Mouse (Mus musculus): ENCODE data around the gene Dop1a.

Gene Dop1a

DNA sequence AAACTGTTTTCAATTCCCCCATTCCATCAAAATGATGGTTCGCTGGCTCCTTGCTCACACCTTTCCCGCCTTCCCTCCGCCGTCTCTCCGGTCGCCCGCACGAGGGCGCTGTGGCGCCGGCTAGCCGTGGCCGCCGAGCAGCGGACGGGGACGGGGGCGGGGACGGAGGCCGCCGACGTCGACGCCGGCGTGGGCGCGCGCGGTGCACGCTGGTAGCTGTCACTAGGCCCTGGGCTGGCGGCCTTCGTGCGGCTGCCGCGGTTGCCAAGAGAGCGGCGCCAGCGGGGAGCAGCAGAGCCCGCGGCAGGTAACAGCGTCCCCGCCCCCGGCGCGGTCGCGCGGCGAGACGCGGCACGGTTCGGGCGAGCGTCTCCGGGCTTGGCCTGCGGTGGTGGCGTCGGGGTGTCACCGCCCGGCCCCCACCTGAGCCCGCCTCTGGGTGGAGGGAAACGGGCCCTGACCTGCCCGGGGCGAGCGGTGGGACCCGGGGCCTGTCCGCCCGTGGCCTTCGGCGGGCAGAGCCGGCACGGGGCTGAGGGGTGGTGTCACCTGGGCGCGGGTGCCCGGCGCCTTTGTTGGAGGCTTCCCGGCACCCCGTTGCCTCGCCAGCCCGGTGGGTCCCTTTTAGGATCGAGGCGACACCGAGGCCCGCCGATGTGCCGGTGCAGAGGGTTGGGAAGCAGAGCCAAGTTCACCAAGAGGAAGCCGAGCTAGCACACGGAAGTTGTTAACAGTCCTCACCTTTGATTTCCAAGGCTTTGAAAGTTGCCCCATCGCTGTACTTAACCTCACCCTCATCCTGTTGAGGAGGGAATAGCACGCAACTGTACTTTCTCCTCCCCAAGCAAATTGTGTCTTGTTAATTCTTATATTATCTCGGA, at the start of gene Dop1a:
TSS of gene Dop1a (plus strand) at position 165 of the 881 bp plus-strand sequence.
- peak; percentile 76 for DNase-seq (ENCODE audit: low read depth, low spot score)

DNA sequence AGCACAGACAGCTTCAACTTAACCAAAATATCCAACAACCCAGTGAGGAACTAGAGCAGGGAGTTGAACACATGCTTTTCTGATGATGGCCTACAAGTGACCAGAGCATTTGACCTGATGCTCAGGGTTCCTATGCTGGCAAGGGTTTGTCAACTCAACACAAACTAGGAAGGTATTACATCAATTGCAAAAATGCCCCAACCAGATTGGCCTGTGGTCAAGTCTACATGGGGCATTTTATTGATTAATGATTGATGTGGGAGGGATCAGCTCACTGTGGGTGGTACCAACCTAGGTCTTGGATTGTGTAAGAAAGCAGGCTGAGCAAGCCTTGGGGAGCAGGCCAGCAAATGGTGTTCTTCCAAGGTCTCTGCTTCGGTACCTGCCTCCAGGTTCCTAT, 49.0 kb upstream of the Dop1a start:
- DNase-seq (ENCODE audit: low read depth, low spot score), result no peak

DNA sequence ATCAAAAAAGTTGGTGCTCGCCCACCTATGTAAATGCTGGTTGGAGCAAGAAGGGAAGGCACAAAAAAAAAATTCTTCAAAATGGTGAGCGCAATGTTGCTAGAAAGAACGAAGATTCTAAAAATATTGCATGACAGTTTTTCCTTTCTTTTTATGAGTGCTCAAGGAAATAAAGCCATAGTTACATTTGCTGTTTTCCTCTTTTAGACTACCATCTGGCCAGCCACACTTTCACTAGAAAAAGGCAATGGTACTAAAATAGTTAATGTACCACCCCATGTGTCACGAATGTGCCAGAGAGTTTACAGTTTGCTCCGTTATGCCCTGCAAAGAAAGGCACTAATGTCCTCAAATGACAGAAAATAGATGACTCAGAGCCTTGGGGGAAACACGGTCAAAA, 47.6 kb upstream of the Dop1a start:
- no peak for DNase-seq (ENCODE audit: low read depth, low spot score)

DNA sequence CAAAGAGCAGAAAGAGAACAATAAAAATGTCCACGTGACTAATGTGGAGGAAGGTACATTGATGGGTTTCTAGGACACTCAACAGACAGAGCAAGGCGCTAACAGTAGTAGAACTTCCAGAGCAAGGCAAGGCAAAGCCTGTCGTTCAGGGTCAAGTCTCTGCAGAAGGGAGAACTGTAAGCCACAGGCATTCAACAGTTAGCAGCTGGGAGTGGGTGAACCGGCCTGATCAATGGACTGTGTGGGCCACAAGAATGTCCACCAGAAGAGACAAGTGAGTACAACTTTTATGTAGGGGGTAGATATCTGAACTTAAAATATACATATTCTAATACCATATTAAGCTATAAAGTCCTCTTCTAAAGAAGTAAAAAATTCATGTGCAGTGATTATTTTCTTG, 43.6 kb upstream of the Dop1a start:
- no peak for DNase-seq (ENCODE audit: low read depth, low spot score)

DNA sequence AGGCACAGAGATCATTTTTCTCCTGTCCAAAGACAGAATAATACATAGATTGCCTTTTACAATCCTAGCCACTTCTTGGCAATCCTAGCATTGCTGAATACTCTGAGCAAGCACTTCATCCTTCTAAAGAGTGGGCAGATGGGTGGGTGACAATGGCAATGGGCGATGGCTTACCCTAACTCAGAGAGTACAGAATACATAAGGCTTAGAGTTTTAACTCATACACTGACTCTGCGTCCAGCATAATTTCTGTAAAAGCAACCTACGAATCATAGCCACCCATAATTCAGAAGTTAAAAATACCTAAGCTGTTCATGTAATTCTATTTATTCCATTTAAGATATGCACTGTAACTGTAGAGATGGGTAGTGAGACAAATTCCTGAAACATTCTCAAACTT, 31.4 kb upstream of the Dop1a start:
- DNase-seq (ENCODE audit: low read depth, low spot score), result no peak

DNA sequence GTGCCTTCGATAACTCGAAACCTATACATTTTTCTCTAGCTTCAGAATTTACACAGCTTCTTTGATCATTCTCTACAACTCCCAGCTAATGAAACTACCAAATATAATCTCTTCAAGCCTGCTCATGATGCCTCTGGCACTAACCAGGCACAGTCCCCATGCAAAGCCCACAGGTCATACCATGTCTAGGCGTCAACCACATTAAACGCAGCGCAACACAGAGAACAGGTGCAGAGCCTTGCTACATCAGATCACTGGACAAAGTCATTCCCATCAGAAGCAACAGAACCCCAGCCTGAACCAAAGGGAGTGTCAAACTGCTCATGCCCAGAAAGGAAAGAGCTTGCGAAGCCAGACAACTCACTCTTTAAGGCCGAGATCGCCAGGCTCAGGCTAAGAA, 30.3 kb upstream of the Dop1a start:
- DNase-seq (ENCODE audit: low read depth, low spot score), result no peak

DNA sequence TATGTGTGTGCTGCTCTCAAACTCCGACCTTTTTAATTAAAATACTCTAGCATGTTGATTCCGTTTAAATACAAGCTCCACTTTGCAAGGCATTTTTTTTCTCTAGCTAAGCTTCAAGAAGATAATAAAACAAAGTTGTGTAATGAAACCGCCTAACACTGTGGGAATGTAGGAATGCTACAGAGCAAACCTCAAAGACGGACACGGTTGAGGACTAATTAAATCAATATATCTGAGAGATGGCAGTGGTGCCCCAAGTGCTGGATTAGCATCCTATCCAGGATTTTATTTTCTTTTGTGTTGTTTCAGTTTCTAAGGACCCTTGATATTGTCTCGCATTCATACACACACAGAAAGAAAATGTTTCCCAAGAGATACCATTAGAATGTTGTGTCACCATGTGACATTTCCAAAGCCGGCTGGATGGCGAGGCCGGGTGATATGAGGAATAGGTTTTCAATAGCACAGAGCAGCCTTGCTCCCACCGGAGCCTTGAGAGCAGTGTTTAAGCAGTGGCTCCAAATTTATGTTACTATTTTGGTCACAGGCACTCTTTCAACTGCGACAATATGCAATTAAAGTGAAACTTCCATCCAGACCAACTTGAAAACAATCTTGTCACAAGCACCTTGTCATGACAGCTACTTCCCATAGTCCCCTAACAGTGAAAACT, 28.5 kb upstream of the Dop1a start:
- no peak for DNase-seq (ENCODE audit: low read depth, low spot score)

DNA sequence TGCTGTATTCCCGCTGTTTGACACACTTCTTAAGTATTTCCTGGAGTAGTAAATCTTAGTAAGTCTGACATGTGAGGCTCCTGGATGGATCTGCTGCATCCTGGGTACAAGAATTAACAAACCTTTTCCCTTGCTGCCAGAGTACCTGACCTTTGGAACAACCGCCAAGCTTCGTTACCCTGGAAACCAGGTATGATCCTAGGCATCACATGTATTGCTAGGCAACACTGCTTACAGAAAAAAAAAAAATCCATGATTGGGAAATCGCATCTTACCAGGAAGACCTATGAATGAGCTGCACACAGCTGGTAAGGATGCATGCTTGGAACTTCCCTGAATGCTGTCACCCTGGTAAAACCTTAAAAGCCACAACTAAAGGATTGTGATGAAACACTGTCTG, 24.7 kb upstream of the Dop1a start:
- DNase-seq (ENCODE audit: low read depth, low spot score), result no peak

DNA sequence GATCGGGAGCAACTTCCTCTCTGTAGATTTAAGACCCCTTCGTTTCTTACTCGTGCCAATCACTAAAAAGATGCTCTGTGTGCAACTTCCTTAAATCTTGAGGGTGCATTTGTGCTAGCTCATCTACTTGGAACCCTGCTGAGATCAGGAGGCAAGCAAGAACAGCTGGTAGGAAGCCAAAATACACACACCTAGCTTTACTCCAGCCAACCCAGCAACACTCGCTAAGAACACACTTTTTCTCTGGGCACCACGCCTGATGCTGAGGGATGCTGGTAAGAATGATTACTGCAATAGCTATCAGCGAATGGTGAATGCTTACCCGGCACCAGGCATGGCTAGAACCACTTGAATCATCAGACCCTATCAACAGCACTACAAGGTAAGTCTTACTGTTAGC, 20.1 kb upstream of the Dop1a start:
- DNase-seq (ENCODE audit: low read depth, low spot score), result no peak

DNA sequence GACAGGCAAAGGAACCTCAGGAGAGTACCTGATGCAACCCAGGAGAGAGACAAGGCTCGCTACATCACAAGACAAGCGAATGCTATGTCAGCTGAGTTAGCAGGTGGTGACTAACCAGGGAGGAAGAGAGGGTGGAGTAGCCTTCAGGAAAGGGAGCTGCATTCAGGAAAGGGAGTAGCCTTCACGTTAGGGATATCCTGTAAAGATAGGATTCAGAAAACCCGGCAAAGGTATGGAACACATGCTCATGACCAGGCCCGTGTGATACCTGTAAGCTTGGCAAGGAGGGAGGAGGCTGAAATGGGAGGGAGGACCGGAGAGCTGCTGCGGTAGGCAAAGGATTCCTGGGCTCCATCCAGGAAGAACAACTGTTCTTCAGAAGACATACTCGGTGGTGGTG, 19.5 kb upstream of the Dop1a start:
- no peak for DNase-seq (ENCODE audit: low read depth, low spot score)

DNA sequence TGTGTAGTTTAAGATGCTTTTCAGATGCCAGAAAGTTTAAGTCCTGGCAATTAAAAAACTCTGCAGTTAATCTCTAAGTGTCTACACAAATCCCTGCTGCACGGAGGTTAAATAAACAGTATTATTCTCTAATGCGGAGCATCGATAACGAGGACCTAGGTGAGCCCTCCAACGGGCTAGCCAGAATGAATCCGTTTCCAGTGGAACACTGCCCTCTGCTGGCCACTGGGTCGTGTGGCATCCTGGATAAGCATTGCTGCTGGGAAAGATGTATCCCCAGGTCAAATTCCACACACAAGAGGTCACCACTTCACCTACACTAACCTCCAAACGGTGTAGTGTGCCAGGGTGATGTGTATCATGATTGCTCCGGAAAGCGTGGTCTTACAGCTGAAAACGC, 17.4 kb upstream of the Dop1a start:
- DNase-seq (ENCODE audit: low read depth, low spot score), result peak; percentile 54

DNA sequence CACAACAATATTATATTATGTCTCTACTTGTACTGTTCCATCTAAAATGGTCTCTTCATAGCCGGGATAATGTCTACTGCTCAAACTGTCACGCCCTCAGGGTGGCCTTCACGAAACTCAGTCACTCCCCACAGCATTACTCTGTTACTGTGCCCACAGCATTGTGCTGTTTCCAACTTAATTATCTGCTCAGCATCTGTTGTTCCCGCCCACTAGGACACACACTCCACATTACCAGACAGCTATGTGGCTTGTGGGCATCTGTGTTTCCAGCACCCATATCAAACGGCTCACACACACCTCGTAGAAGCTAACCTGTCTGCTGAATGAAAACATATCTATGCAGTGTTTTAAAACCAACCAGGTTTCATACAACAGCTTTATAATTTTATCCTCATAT, 15.9 kb upstream of the Dop1a start:
- DNase-seq (ENCODE audit: low read depth, low spot score), result no peak

DNA sequence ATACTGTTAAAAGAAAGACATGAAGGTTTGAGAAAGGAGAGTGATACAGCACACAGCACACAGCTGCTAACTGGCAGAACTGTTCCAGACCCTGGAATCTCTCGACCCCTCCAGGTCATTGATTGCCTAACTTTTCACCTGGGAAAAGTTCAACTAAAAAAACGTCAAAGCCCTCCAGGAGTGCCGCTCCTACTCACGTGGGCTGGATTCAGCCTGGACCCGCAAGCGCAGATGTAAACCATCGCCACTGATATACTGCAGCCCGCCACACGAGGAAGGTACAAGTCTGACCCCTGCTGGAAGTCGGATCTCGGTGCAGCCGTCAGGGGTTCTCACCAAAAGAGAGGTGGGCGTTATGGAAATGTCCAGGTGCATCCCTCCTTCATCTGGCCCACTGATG, 15.3 kb upstream of the Dop1a start:
- DNase-seq (ENCODE audit: low read depth, low spot score), result peak; percentile 52

DNA sequence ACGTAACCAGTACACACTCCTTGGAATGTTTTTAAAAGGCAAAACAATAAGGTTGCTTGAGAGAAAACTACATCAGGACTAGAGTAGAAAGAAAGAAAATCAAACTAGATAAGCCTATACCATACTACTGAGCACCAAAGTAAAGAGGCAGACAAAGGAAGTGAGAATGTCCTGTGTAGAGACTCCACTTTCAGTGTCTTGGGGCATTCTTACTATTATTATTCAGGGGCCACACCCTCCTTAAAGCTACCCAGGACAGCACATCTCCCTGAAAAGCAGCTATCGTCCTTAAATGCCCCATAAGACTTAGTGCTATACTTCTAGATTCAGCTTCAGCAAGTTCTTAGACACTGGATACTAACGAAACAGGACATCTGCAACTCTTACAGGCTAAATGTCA, 13.3 kb upstream of the Dop1a start:
- DNase-seq (ENCODE audit: low read depth, low spot score), result no peak

DNA sequence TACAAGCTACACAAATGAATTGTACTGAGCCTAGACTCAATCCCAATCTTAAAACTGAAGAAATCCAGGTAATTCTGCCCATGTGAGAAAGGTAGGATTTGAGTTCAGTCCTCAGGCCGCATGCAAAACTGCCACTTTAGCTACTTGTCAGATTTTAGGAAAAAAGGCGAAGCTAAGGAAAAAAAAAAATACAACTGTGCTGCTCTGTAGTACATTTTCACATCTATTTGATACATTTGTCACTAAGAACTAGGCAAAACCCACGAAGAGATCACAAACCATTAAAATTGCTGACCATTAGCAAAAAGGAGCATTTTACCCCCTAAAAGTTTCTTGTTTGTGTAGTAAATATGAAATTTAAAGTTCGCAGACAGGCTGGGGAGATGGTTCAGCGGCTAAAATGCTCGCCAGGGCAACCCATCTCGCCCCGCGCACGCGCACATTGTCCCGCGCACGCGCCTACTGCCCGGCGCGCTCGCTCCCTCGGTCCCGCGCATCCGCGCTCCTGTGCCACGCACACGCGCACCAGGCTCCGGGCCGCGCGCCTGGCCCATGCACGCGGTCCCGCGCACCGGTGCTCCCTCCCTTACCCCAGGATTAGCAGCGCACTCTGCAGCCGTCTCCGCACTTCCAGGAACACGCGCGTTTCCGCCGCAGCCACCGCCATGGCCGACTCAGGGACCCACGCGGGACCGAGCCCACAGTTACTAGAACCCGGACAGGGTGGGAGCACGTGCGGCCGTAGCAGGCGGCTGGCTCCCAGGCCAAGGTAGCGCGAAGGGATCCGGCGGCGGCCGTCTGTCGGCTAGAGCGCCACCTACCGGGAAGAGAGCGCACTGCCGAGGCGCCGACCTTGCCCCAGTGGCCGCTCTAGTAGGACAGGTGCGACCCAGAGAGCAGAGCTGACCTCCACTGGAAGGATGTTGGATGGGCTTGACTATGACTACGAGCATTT, 2.5 kb upstream of the Dop1a start, which contains the start of gene Ube2cbp:
TSS of gene Ube2cbp (minus strand) at position 800 of the 955 bp plus-strand sequence.
- peak; percentile 64 for DNase-seq (ENCODE audit: low read depth, low spot score)

DNA sequence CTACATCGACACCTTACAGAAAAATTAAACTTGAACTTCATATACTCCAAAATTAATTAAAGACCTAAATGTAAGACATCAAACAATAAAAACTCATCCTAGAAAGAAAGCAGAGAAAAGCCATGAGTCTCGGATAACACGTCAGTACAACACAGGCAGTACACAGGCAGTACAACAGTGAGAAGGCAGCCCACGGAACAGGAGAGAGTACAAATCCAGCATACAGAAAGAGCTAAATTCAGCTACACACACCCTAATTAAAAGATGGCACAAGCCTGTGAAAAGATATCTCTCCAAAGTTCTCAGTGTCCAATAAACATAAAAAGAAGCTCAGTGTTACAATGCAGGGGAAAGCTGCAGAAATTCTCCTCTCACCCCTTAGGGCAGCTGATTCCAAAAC, 9.0 kb downstream of the Dop1a start:
- DNase-seq (ENCODE audit: low read depth, low spot score), result no peak

DNA sequence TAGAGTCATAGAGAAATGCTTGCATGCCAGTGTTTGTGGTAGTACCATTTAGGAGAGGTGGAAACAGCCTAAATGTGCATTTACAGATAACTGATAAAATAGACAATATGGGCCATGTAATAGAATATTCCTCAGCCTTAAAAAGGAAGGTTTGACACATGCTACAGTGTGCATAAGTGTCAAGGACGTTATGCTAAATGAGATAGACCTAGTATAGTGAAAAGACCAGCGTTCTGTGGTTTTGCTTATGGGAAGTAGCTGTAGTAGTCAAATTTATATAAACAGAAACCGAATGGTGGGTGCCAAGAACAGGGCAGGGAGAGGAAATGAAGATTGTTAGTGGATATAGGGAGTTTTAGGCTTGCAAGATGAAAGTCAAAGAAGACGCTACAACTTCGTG, 9.8 kb downstream of the Dop1a start:
- DNase-seq (ENCODE audit: low read depth, low spot score), result no peak

DNA sequence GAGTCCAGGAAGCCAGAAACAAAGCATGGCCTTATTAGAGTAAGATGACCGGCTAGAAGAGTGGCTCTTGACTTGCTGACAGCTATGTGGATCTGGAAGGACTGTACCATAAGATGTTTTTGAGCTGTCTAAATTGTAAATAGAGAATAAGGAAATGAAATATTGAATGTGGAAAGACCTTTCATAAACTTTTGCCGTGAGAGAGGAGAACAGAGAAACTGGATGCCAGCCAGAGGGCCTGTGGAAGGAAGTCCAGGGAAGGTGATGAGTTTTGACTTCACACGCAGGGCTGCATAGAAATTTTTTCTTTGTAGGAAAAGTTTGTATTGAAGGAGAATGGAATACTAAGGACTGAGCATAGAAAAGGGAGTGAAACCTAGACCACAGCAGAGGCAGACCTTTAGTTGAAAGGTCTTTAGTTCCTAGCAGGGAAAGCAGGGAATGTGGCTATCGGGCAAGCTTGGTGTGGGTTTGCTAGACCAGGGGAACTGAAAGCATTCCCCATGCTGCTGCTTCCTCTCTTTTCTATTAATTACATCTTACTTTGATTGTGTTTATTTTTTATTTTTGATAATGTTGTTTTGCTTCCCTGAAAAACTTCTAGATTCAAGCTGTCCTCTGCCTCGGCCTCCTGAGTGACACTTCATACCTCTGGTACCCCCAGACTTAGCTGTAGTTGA, 11.6 kb downstream of the Dop1a start:
- no peak for DNase-seq (ENCODE audit: low read depth, low spot score)

DNA sequence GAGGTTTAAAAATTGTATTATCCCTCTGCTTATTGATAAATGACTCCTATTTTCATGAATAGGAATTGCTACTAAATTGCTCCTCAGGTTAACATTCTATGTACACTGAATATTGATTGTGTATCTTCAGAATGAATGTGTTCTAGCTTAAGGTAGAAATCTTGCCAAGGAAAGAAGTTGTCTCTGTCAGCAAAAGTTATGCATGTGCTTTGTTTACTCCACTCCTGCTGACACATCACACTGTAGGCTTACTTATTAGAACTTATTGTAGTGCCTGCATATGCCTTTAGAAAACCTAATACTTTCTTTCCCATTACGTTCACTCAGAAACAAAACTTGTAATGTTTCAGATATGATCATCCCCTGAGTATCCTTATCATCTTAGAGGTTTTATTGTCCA, 15.3 kb downstream of the Dop1a start:
- DNase-seq (ENCODE audit: low read depth, low spot score), result no peak

DNA sequence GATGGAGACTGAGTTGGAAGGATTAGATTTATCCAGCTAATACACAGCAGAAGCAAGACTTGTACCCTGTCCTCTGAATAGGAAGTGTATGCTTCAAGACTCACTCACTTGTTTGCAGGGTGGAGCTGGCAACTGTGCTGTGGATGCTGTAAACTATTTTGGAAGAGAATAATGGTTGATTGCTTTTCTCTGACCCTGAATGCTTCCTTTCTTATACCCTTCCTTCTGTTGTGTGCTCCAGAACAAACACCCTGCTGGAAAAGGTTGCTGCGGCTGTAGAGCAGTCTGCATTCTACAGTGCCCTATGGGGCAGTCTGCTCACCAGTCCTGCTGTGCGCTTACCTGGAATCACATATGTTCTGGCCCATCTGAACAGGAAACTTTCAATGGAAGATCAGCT, 24.8 kb downstream of the Dop1a start:
- no peak for DNase-seq (ENCODE audit: low read depth, low spot score)

DNA sequence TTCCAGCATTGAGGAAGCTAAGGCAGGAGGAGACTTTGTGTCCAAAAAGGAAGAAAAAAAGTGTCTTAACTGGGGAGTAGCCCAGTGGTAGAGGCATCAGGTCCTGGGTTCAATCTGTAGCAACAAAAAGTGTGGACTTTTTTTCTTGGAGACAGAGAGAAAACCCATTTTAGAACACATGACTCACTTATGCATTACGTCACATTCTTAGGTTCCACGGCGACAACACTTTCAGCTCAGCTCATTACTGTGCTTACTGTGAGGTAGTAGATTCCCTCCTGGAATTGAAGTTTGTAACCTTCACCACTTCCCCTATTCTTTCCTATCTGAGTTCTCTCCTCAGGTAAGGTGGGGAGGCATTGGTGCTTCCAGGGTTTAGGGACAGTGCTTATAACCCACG, 29.3 kb downstream of the Dop1a start:
- no peak for DNase-seq (ENCODE audit: low read depth, low spot score)
